Mouse (Mus musculus) C2C12 (cell line): ENCODE data around the gene Acadm.

Source experiments
- CTCF ChIP-seq: IDR thresholded peaks from one replicate; pipeline ENCODE4 v1.5.1; 2011; ENCODE audit not compliant: control insufficient read depth, insufficient read depth, insufficient read length
- MAX ChIP-seq: IDR thresholded peaks from one replicate; pipeline ENCODE4 v1.6.1; 2011; ENCODE audit warnings: mild to moderate bottlenecking, control low read depth
- MYOD1 ChIP-seq: IDR thresholded peaks from one replicate; pipeline ENCODE4 v1.6.1; 2011; ENCODE audit warnings: low read depth; ENCODE audit not compliant: control insufficient read depth, insufficient read length

DNA sequence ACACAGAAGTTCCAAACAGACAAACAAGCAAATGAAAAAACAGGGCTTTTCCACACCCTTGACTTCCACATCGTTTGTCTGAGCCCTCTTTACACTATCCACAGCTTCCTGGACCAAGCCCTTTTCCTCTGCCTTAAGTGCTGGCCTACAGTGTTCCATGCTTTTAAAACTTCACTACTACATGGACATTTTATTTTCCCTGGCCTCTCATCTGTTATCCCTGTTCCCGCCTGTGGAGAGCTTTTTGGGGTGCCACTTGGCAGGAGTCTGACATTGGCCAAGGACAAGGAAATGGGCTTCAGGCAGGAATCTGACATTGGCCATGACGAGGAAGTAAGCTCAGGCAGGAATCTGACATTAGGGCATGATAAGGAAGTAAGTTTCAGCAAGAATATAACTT lies 41.8 kb downstream of the Acadm start:
- TF ChIP-seq CTCF (no peak), MAX (no peak), MYOD1 (no peak)
